In the genomic region with DNA sequence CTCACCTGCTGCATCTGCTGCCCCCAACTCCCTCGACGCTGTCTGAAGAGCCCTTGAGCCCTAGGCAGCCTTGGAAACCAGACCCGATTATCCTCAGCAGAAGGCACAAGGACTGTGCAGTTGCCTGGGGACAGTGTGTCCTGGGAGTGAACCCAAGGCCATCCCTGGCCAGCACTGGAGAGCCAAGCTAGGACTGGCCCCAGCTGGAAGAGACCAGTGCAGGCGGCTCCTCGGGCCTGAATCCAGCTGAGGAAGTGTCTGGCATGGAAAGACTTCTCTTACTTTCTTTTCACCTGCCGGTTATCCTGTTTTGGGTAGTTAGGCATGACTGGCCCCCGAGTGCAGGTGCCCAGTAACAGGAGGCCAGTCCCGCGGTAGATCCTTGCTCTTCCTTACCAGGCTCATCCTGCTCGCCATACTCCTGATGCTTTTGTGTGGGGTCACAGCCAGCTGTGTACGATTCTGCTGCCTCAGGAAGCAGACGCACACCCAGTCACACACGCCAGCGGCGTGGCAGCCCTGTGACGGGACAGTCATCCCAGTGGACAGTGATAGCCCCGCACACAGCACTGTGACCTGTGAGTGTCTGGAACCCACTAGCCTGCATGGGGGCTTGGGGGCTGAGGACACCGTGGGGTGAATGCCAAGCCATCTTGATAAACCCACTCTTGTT, we compare ENCODE assay signal across 8 mouse cellular contexts. TPM values are rescaled to one million over a fixed set of nuclear protein-coding genes. Genes with fewer than 3 reads are reported as not detected.
DNase-seq lines count a peak whose midpoint lies in the region; ATAC-seq and TF ChIP-seq lines count a peak whose summit lies in the region.

No protein-coding gene starts in this region.

- no peaks in the 10 kb centered on the region for H3K9me3 ChIP-seq in forebrain, embryonic 11.5 days (ENCODE audit: control insufficient read depth, low read length)
- H3K9me3 ChIP-seq in forebrain, embryonic 16.5 days (ENCODE audit: control insufficient read depth, low read length) = no peaks in the 10 kb centered on the region

- peak overlapping the region; percentile 37 for H3K4me2 ChIP-seq in forebrain, embryonic 11.5 days (ENCODE audit: low read depth, low read length, severe bottlenecking)
- H3K4me2 ChIP-seq in forebrain, embryonic 16.5 days (ENCODE audit: low read length) = no peak overlapping the region

- H3K4me3 ChIP-seq in forebrain, embryonic 11.5 days (ENCODE audit: low read depth, low read length) = no peak overlapping the region
- H3K4me3 ChIP-seq in forebrain, embryonic 16.5 days (replicated peaks; ENCODE audit: low read length) = no peak overlapping the region
- peak overlapping the region; percentile 35; the same call in 1 of the 2 replicates for H3K4me3 ChIP-seq in kidney, adult 2 months (ENCODE audit: insufficient read depth, low read depth, low read length)
- peak overlapping the region; percentile 43 for H3K4me3 ChIP-seq in testis, adult 2 months (ENCODE audit: control insufficient read depth, low read depth, low read length)

- H3K27me3 ChIP-seq in forebrain, embryonic 11.5 days (ENCODE audit: control insufficient read depth, insufficient read depth, low read length) = no peaks in the 10 kb centered on the region
- 0 out of 2 replicates have a peak, but pooled peaks cover 2% of the 10 kb centered on the region for H3K27me3 ChIP-seq in forebrain, embryonic 16.5 days (replicated peaks; ENCODE audit: control insufficient read depth, insufficient read depth, low read length)
- no peaks in the 10 kb centered on the region for H3K27me3 ChIP-seq in kidney, adult 2 months (replicated peaks; ENCODE audit: control insufficient read depth, insufficient read depth, low read length)
- no peaks in the 10 kb centered on the region for H3K27me3 ChIP-seq in testis, adult 2 months (ENCODE audit: control insufficient read depth, insufficient read depth, low read length)

- no peak overlapping the region for H3K27ac ChIP-seq in forebrain, embryonic 11.5 days (ENCODE audit: low read depth, low read length)
- no peak overlapping the region for H3K27ac ChIP-seq in forebrain, embryonic 16.5 days (ENCODE audit: low read length)
- H3K27ac ChIP-seq in kidney, adult 2 months (ENCODE audit: insufficient read depth, low read depth, low read length) = peak overlapping the region; percentile 49; the same call in 1 of the 2 replicates
- H3K27ac ChIP-seq in testis, adult 2 months (ENCODE audit: control insufficient read depth, insufficient read depth, low read depth, low read length) = peak overlapping the region; percentile 48

- no peak for TF ChIP-seq POLR2A in kidney, adult 2 months (IDR thresholded peaks at IDR 0.05; ENCODE audit: low read depth, low read length)
- TF ChIP-seq POLR2A in testis, adult 2 months (IDR thresholded peaks at IDR 0.05; ENCODE audit: control insufficient read depth, low read depth, low read length) = peak; percentile 49; the same call in 1 of the 2 replicates

- H3K9ac ChIP-seq in forebrain, embryonic 11.5 days (ENCODE audit: low read length) = no peak overlapping the region
- H3K9ac ChIP-seq in forebrain, embryonic 16.5 days (replicated peaks; ENCODE audit: low read depth, low read length) = no peak overlapping the region

- no peaks in the 10 kb centered on the region for H3K36me3 ChIP-seq in forebrain, embryonic 11.5 days (ENCODE audit: control insufficient read depth, insufficient read depth, low read length)
- H3K36me3 ChIP-seq in forebrain, embryonic 16.5 days (ENCODE audit: control insufficient read depth, insufficient read depth) = no peaks in the 10 kb centered on the region
- no peaks in the 10 kb centered on the region for H3K36me3 ChIP-seq in kidney, adult 2 months (ENCODE audit: control insufficient read depth, insufficient read depth, low read length)
- no peaks in the 10 kb centered on the region; the same call in 1 of the 2 replicates for H3K36me3 ChIP-seq in testis, adult 2 months (ENCODE audit: control insufficient read depth, insufficient read depth, low read length)

- TF ChIP-seq CTCF in kidney, adult 2 months (conservative IDR thresholded peaks at IDR 0.05; ENCODE audit: insufficient read depth, insufficient read length, low read depth, low read length) = no peak
- TF ChIP-seq CTCF in testis, adult 2 months (IDR thresholded peaks at IDR 0.05; ENCODE audit: control insufficient read depth, insufficient read depth, insufficient replicate concordance, low read depth, low read length) = no peak

- H3K4me1 ChIP-seq in forebrain, embryonic 11.5 days (replicated peaks; ENCODE audit: control insufficient read depth, insufficient read depth, low read length) = no peaks in the 10 kb centered on the region
- peaks cover 3% of the 10 kb centered on the region; the same call in 1 of the 2 replicates for H3K4me1 ChIP-seq in forebrain, embryonic 16.5 days (replicated peaks; ENCODE audit: control insufficient read depth, insufficient read depth, low read length)
- peaks cover 5% of the 10 kb centered on the region; the same call in 1 of the 2 replicates for H3K4me1 ChIP-seq in kidney, adult 2 months (ENCODE audit: control insufficient read depth, insufficient read depth, low read length)
- H3K4me1 ChIP-seq in testis, adult 2 months (ENCODE audit: control insufficient read depth, insufficient read depth, low read length) = peaks cover 3% of the 10 kb centered on the region

- 83% methylated on average over 18 of the region's 18 CpGs for whole genome bisulfite sequencing in forebrain, embryonic 11.5 days
- WGBS in forebrain, embryonic 16.5 days = 82% methylated on average over 18 of the region's 18 CpGs
- WGBS in kidney, adult 2 months = 73% methylated on average over 18 of the region's 18 CpGs

- ATAC-seq in forebrain, embryonic 11.5 days (replicated peaks; ENCODE audit: low FRiP score) = no peak
- no peak for ATAC-seq in forebrain, embryonic 16.5 days

- no peak for DNase-seq in forebrain, embryonic 11.5 days (ENCODE audit: low spot score)
- DNase-seq in ovary, postnatal 36 days (ENCODE audit: low spot score) = peak; percentile 66
- DNase-seq in ovary, postnatal 14 days (ENCODE audit: low spot score) = no peak
- DNase-seq in kidney, adult 2 months = peak; percentile 68
- no peak for DNase-seq in frontal cortex, postnatal 14 days (ENCODE audit: low spot score in 2 of 2)
- DNase-seq in T-cell, adult 2 months (ENCODE audit: low spot score) = no peak

RNA-seq across cellular contexts. Expression of gene Tmem52, which starts 0.8 kb away (rescaled TPM):
- not detected in 2 replicates for polyA plus RNA-seq in forebrain, embryonic 11.5 days (2014; fragmentation: Nextera tagmentation; extraction: Ambion mirVana)
- polyA plus RNA-seq in forebrain, embryonic 16.5 days (2015; fragmentation: Nextera tagmentation; extraction: Ambion mirVana) = not detected in 2 replicates
- 14.7 and 15.7 TPM in 2 replicates for polyA plus RNA-seq in kidney, adult 2 months (2012; rRNA removed)
- 24.8 and 30.0 TPM in 2 replicates for polyA plus RNA-seq in testis, adult 2 months (2012; rRNA removed)

RNA-seq across cellular contexts. Expression of gene Gnb1, which starts 21.4 kb away (rescaled TPM):
- 745 and 764 TPM in 2 replicates for polyA plus RNA-seq in forebrain, embryonic 11.5 days (2014; fragmentation: Nextera tagmentation; extraction: Ambion mirVana)
- 1,158 and 1,178 TPM in 2 replicates for polyA plus RNA-seq in forebrain, embryonic 16.5 days (2015; fragmentation: Nextera tagmentation; extraction: Ambion mirVana)
- polyA plus RNA-seq in kidney, adult 2 months (2012; rRNA removed) = 399 and 462 TPM in 2 replicates
- 356 and 422 TPM in 2 replicates for polyA plus RNA-seq in testis, adult 2 months (2012; rRNA removed)

Comparison
In these comparisons a context has a peak if more than half of its experiments do, and no peak if none do; other contexts are left out.
1. DNase-seq: peak in ovary, postnatal 36 days (single experiment) and kidney, adult 2 months (single experiment); none in forebrain, embryonic 11.5 days (single experiment), ovary, postnatal 14 days (single experiment), frontal cortex, postnatal 14 days (0 of 2) and T-cell, adult 2 months (single experiment).
2. H3K27ac ChIP-seq: peak in kidney, adult 2 months (single experiment) and testis, adult 2 months (single experiment); none in forebrain, embryonic 11.5 days (single experiment) and forebrain, embryonic 16.5 days (single experiment).
3. H3K4me3 ChIP-seq: peak in kidney, adult 2 months (single experiment) and testis, adult 2 months (single experiment); none in forebrain, embryonic 11.5 days (single experiment) and forebrain, embryonic 16.5 days (single experiment).
4. RNA of gene Tmem52, which starts 0.8 kb away (polyA plus RNA-seq): 24.8 to 30.0 TPM in testis, adult 2 months and 14.7 to 15.7 TPM in kidney, adult 2 months; not detected in forebrain, embryonic 11.5 days and not detected in forebrain, embryonic 16.5 days; every median in the first group is over 10 times any median in the second.